Mouse (Mus musculus) stomach, postnatal 0 days (tissue): Measurements from ENCODE around the gene Rab1b.
A peak's percentile ranks its signal among the peaks of the same experiment; 100 is the strongest.

Experiments
- CTCF ChIP-seq: IDR thresholded peaks from 2 replicates; pipeline ENCODE4 v1.5.1; 2016; ENCODE audit warnings: antibody characterized with exemption, low read depth, mild to moderate bottlenecking, moderate library complexity
- EP300 ChIP-seq: optimal IDR thresholded peaks from 2 replicates; pipeline ENCODE3; 2016; ENCODE audit warnings: antibody characterized with exemption

DNA sequence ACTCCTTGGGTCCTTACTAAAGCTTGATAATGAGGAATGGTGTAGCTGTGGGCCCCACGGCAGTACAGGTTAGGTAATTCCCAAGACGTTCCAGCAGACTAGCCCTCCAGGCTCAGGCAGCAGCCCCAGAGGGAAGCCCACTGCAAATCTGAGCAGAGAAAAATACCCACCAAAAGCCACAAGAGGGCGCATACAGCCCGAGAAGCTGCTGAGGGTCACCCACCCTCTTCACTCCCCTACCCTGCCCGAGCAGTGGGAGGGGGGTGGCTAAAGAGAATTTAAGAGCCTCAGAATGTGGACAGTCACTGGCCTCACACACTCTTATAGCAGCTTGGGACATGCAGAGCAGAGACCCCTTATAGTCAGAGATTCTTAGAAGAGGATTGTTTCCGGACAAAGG lies 50.6 kb downstream of the Rab1b start:
- TF ChIP-seq CTCF: peak; percentile 84
- no peak for TF ChIP-seq EP300
